Mouse (Mus musculus): ENCODE measurements at regions not wholly inside any gene's neighbourhood (a gene's known extent, or its start where the extent isn't known, plus 50 kb on each side); places are given as distances from the start of the nearest gene placed in this dataset.
"Not testable (repeated sequence)": the region's sequence is repeated elsewhere in the genome, so short reads cannot be mapped to it uniquely, and the experiment has no call there.

DNA sequence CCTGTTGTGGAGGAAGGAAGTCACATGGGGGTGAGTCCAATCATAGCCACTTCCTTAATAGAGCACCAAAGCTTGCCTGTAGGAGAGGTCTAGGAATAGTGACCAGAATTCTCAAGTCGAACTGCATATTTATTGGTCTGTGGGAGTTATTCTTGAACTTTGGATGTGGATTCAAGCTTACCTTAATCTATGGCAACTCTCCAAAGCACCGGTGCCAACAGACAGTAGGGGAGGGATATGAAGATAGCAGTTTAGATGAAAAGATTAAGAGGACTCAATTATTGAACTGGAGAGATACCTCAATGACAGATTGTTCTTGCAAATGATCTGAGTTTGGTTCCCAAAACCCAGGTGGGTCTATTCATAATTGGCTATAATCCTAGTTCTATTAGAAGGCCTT, 413.6 kb downstream of the Tox3 start:
- no peak for DNase-seq (ENCODE audit: low spot score in 2 of 2)
- intact Hi-C loops (cut with DNase I): no loop called here

DNA sequence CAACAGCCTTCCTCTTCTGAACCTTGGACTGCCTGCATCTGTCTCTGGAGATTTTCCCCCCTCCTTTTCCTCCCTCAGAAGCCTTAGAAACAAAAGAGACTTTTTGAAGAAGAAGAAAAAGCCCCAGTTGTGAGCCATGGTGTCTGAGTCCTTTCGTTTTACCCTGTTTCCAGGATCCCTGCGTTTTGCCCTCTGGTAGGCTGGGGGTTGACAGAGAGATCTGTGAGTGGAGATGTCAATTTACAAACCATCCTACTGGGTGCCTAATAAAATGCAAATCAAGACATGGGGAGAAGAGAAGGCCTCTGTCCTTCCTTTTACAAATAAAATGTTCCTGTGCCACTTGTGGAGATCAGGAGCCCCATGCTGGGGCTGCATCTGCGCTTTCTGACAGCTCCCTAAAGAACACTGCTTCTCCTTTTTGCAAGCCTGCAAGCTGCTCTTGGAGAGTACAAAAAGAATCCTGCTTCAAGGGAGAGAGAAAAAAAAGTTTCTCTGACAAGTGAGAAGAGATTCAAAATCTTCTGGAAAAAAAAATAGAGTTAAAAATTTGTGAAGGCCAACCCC, 421.4 kb downstream of the Tox3 start:
- intact Hi-C loops (cut with DNase I): no loop called here
- no peak for DNase-seq (ENCODE audit: low spot score in 2 of 2)

DNA sequence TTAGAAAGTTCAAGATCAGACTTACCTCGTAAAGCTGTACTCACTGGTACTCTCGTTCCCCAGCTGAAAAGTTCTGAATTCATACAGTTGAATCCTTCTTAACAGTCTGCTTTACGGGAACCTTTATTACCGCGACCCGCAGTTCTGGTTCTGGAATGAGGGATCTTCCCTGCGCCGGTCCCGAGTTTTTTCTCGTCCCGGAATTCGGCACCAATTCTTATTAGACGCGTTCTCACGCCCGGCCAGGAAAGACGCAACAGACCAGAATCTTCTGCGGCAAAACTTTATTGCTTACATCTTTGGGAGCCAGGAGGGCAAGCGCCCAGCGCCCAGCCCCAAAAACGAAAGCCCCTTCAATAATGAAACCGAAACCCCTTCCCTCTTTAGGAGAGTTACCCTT, 423.4 kb downstream of the Tox3 start:
- intact Hi-C loops (cut with DNase I); DNase-seq (ENCODE audit: low spot score in 2 of 2): not testable (repeated sequence)

DNA sequence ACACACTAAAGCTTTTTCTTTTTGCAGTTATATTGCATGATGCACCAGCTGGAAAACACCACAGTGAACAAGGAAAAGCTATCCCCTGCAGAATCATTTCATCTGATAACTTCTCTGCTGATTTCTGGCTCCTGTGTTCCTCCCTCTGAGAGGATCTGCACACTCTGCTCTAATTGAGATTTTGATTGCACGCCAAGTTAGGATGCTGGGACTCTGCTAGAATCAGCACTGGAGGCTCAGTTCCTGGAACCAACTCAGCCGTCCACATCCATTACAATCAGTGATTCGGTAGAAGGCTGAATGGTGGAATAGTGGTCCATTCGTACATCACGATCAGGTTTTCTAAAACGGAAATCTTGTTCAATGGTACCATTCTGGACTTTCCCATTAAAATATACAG, 434.1 kb downstream of the Tox3 start:
- DNase-seq (ENCODE audit: low spot score in 2 of 2): no peak
- intact Hi-C loops (cut with DNase I): no loop called here

DNA sequence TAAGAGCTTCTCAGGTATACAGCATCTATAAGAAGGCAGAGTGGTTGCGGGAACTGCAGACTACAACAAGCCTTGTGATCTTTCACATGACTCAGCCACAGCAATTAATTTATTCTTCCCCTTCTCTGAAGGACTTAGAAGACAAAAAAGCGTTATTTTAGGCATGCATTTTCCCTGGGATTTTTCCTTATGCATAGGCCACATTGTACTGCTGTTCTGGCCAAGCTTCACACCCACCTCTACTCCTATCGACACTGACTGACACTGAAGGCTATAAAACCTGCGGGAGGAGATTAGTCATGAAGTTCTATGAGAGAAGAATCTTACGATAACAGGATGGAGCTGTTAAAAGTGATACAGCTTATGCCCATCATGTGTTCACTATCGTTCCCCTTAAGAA, 441.9 kb downstream of the Tox3 start:
- no peak for DNase-seq (ENCODE audit: low spot score in 2 of 2)
- intact Hi-C loops (cut with DNase I): no loop called here

DNA sequence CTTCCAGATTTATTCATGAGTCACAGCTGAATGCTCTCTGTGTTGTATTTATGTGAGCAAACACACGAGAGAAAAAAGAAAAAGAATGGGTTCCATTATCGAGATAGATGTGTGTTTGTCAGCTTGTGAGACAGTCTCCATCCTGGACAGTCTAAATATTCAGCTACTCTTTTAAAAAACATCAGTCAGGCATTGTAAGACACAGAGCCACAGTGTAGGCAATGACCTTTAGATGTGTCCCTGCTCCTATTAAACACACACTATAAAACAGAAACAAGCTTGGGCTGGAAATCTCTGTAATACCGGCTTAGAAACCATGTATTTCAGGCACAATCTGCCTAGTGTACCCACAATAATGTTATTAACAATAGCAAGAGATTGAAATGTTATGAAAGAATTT, 442.6 kb downstream of the Tox3 start:
- DNase-seq (ENCODE audit: low spot score in 2 of 2): no peak
- intact Hi-C loops (cut with DNase I): no loop called here

DNA sequence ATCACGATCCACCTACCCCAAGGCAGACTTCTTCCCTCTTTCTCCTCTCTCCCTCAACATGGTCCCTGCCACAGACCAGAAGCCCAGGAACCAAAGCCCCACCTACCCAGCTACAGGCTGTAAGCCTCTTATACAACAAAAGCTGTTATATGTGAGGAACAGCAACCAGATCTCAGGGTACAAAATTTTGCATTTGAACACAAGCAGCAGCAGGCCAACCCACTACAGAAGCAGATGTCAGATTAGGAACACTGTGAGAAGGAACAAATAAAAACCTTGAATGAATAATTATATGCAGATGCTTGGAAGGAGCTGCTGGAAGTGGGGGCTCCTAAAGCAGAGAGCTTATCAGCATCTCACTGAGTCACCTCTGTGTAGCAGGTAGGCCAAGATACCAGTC, 444.8 kb downstream of the Tox3 start:
- intact Hi-C loops (cut with DNase I): no loop called here
- DNase-seq (ENCODE audit: low spot score in 2 of 2): no peak

DNA sequence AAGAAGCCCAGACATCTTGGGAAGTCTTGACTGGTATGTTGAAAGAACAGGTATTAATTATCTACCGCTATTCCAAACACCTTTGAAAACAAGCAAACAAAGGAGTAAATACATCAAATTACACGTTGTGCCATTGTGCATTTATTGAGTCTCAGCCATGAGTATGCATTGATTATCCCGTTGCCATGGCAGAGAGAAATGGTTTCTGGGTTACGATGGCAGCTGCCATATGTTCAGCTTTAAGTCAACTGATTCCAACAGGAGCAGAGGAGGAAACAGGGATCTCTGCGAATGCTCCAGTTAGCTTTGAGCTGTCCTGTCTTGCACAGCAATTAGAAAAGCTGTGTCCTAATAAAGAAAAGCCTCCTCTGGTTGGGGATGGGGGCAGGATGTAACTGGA, 475.4 kb downstream of the Tox3 start:
- intact Hi-C loops (cut with DNase I): no loop called here

DNA sequence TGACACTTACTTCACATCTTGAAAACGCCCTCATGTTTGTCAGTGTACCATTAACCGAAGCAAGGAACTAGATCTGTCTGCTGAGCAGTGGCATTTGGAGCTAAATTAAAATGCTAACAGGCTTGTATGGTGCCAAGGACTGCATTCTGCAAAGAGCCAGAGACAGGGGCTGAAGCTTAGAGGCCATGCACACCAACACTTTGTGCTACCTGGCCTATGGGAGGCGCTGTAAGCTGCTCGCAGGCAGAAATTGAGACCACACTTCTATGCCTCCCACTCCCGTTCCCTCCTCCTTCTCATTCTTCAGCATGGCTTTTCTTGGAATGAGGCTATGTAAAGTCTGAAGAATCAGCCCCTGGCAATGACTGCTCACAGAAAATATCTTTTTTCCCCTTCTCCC, 476.2 kb downstream of the Tox3 start:
- peak; percentile 15 to 26 for DNase-seq (ENCODE audit: low spot score in 2 of 2)
- intact Hi-C loops (cut with DNase I): no loop called here

More for the DNA sequence above, 475.4 kb downstream of the Tox3 start:
- DNase-seq (ENCODE audit: low spot score in 2 of 2): peak; percentile 8 to 19

DNA sequence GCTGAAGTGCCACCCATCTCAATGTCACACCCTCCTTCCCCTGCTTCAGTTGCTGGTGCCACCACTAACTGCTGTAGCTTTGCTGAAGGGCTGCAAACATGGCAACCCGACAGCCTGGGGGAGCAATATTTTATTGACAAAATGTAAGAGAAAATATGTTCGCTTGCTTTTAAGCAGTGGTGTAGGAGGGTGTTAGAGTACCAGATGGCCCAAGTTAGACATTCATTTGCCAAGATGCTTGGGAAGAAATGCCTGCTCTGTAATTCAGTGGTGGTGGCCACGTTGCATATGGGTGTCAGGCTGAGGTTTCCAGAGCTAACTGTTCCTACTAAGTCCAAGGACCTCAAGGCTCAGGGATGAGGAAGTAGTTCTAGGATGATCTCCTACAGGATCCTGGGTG, 488.3 kb downstream of the Tox3 start:
- peak; percentile 42 to 43 for DNase-seq (ENCODE audit: low spot score in 2 of 2)
- intact Hi-C loops (cut with DNase I): loop anchor here (10.0 kb wide), 1 partner anchor 485 kb away; the partner anchor contains the start of gene Tox3

DNA sequence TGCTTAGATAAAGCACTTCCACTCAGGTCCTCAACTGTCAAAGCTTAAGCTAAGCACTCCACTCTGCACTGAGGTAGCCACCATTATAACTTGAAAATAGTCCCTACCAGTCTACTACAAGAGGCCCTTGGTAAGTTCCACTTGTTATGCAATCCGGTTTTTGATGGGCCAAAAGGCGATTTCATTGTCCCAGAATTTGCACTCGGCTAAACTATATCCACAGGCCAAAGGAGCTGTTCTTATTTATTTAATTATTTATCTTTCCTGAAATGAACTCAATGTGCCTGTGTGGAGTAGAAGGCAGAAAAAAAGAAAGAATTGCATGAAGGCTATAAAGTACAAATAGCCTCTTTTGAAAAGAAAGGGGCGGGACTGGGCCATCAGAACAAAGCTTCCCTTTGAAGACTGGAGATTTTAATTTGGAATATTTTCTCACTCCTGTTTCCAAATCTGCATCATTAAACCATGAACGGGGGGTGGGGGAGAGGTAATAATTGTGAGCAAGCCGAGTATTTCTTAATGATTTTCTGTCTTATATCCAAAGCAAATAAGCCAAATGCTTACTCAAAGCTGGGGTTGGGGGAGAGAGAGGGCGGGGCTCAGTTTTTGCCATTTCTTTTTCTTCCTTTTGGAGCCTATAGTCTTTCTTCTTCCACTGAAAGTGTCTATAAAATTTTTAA, 489.3 kb downstream of the Tox3 start:
- no peak for DNase-seq (ENCODE audit: low spot score in 2 of 2)
- intact Hi-C loops (cut with DNase I): loop anchor here (10.0 kb wide), 1 partner anchor 486 kb away; the partner anchor contains the start of gene Tox3

DNA sequence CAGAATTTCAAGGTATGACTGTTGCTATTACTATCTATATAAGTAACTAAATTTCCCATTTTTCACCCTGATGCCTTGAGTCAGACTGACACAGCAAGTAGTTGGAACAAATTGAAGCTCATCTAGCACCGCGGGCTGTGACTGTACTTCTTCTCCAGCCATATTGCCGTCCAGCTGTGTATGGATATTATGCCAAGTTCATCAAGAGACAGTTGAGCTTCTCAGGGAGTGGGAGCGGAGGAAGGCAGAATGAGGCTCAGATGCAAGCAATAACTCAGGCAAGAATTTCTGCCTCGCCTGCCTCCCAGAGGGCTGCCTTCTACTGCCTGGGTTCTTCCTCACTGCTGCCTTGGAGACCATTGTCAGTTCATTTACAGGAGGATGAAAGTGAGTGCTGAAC, 492.6 kb downstream of the Tox3 start:
- DNase-seq (ENCODE audit: low spot score in 2 of 2): peak in 1 of 2 experiments; percentile 8
- intact Hi-C loops (cut with DNase I): loop anchor here (10.0 kb wide), 1 partner anchor 489 kb away; the partner anchor contains the start of gene Tox3

DNA sequence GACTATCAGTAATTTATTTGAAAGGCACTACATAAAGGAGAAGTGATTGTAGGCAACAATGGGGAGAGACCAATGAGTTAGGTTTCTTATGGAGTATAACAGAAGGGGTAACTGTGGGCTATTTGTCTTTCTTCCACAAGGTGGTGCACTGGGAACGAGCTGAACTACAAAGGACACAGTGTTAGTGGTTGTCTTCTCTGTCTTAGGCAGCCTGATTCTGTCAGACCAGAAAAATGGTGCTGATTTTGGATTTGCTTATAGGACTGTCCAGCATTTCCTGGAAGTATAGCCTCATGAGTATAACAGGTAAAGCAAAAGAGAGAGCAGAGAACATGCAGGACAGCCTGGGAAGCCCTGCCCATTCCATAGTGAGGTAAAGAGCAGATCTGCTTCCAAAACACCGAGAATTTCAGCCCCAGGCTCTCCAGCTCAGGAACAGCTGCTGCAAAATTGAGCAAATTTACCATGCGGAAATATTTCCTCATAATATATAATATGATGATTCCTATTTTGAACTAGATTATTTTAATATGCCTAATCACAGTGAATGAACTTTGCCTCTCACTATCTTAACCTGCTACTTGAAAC, 497.8 kb downstream of the Tox3 start:
- intact Hi-C loops (cut with DNase I): loop anchor here (1.0 to 10.0 kb wide), 4 partner anchors 152 to 942 kb away; partner anchors contain the start of gene Tox3
- peak; percentile 47 to 63 for DNase-seq (ENCODE audit: low spot score in 2 of 2)

DNA sequence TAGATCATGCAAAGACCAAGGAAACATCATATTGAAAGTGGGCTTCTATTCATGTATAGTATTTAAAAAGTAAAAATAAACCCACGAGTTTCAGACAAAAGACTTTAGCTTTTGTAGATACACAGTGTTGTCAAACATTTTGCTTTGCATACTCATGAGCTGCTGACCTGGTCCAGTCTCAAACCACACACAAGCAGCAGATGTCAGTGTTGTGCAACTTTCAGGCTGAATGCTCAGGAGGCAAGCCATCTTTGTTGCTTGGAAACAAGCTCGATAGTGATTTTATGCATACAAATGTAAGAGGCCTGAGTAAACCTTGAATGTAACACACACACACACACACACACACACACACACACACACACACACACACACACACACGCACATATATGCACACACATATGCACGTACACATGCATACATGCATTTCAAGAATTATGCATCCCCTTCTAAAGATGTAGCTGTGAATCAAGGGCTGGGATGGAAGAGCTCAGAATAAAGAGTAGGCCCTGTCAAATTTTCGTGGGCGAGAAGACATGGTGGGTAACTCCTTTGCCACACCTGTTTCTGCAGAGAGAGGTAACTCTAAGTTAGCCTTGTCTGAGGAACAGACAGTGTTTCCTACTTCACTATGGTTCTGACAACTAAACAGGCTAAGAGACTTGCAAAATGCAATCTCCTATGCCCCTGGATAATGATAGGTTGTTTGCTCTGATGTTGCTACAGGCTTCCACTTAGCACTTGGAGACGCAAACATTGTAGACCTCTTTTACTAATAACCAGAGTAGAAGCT, 498.5 kb downstream of the Tox3 start:
- DNase-seq (ENCODE audit: low spot score in 2 of 2): peak; percentile 43 to 51
- intact Hi-C loops (cut with DNase I): loop anchor here (1.0 to 10.0 kb wide), 5 partner anchors 153 to 943 kb away; partner anchors contain the start of gene Tox3

DNA sequence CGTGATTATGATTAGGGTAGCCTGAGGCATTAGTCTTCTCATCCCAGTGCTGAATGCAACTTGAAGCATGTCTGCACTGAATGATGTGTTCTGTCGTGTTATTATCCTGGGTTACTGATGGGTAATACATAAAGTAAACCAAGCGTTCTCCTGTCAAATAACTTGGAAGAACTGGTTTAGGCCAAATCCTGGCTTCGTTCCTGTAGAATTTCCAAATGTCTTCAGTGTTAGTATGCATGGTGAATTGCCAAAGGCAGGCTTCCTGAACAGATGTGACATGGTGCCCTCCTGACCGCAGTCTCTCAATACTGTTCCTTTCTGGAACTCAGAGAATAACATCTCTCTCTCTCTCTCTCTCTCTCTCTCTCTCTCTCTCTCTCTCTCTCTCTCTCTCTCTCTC, 509.6 kb downstream of the Tox3 start:
- intact Hi-C loops (cut with DNase I): no loop called here
- no peak for DNase-seq (ENCODE audit: low spot score in 2 of 2)

DNA sequence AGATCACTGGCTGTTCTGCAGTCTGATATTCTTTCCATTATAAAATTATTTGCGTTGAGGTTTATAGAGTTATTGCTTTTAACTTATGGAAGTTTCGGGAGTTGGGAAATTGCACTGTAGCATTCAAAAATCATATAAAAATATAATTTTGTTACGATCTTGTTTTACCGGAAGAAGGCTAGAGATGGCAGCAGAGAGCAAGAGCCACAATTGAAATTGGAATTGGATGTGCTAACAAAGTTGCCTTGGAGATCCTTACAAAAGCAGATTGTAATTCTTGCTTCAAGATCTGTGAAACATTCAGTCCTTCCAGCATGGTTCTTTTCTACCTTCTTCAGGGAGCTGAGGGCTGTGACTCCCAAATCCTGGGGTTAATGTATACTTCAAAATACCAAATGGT, 514.4 kb downstream of the Tox3 start:
- intact Hi-C loops (cut with DNase I): no loop called here
- no peak for DNase-seq (ENCODE audit: low spot score in 2 of 2)

DNA sequence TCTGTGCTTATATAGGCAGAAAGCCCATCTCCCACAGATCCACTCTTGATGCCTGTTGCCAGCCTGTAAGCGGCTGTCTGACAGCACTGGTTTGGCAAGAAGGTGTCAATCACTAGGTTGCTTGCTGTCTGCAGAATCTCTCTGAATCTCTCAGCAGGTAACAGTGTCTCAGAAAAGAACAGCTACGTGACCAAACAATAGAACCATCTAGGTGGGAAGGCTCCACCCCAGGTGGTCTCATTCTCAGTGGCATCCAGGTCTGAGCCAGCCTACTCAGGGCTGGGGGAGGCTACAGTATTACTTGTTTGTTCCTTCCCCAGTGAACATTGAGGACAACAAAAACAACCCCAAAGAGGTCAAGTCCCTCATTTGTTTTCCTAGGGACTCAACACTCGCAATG, 523.6 kb downstream of the Tox3 start:
- no peak for DNase-seq (ENCODE audit: low spot score in 2 of 2)
- intact Hi-C loops (cut with DNase I): no loop called here

DNA sequence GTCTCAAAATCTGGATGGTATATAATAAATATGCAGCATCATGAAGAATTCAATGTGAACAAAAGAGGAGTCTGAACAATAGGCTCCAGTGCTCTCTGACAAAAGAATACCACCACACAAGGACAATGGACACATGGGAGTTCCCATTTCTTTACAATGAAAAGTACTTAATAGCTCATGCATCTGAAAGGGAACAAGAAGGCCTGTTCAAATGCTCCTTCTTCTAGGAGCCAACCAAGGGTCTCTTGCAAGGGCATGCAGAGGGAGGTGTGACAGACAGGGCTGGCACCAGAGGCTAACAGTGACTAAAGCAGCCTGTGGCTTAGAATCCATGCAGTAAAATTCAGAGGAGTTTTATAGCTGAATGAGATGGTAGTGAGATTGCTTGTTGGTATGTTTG, 524.5 kb downstream of the Tox3 start:
- intact Hi-C loops (cut with DNase I): no loop called here
- no peak for DNase-seq (ENCODE audit: low spot score in 2 of 2)

DNA sequence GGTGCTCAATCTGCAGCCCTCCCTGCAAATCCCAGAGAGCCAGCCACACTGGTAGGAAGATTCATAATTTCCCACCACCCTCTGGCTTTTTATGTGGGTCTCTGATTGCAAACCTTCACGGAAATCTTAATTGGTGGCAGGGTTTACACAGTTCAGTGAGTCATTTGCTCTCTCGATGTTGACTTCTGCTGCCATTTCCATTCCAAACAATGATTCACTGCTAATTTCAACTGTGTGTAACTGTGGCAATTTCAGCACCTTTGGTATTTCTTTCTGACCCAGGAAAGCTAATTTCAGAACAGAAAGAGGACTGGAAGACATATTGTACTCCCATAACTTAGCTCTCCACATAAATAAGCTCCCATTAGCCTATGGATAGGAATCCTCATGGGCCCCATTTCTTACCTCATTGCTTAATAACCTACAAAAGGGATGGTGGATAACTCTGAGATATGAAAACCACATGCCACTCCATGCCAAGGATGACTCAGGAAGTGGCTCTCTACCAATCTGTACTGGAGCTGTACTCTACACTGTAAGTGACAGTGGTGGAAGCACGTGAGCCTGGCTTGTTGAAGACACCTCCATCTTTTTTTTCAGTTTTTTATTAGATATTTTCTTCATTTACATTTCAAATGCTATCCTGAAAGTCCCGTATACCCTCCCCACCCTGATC, 536.0 kb downstream of the Tox3 start:
- intact Hi-C loops (cut with DNase I): no loop called here
- DNase-seq (ENCODE audit: low spot score in 2 of 2): no peak

DNA sequence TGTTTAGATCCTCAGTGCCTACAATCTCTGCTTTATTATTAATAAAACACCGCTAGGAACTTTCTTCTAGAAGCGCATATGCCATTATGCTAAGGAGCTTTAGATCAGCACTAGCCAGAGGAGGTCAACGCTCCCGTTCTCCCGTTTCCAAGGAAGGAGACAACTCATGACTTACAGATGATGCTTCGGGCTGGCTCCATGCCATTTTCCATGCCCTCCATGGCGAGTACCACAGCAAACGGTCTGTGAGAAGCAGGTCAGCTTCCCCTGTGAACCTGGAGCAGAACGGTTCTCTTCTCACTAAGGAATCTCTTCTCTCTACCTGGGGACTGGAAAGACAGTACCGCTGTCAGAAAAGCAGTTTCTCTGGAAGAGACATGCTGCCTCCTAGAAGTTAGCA, 559.8 kb downstream of the Tox3 start:
- intact Hi-C loops (cut with DNase I): loop anchor here (5.0 kb wide), 1 partner anchor 216 kb away; no protein-coding TSS in a partner anchor
- no peak for DNase-seq (ENCODE audit: low spot score in 2 of 2)
